Mouse (Mus musculus): ENCODE data around the gene Tlk2.

DNA sequence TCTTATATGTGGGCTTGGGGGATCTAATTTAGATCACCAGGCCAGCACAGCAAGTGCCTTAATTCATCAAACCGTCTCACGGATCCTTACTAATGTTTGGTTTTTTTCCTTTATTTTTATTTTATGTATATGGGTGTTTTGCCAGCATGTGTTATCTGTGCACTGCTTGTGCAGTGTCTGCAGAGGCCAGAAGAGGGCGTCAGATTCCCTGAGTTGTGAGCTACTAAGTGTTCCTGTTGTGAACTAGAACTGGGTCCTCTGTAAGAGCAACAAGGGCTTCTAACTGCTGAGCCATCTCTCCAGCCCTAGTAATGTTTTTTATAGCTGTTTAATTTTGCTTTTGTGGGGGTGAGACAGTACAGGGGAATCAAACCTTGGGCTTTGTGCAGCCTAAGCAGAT is 23.8 kb downstream of the Tlk2 start:
- peak; percentile 50 for TF ChIP-seq CTCF (IDR thresholded peaks at IDR 0.05)
- TF ChIP-seq EP300 (IDR thresholded peaks at IDR 0.05): no peak
